ENCODE assay signal across 8 mouse cellular contexts in the genomic region with DNA sequence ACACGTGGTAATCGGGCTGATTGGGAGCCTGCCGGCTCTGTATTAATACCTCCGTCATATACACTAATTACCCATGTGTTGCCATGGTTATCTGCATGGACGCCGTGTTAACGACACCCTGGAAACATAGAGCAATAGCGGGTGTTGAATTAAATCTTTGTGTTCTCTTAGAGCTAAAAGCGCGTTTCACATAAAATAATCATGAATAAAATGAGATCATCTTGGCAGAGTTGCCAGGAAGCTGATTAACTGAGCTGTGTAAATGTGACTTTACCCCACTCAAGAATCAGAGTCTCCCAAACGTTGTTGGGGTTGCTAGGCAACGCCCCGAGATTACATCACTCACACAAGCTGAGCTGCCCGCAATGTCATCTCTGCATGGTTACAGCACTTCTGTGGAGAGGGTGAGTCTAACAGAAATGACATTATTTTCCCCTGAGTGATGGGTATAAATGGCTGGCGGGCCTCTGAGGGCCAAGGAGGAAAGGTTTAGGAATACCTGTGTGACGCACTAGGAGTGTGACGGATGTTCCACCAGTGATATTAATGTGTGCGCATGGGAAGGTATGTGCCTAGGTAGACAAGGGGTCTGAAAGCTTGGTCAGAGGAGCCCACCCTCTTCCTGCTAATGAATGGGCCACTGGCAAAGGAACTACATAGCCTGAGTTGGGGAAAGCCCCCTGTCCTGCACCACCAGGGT. TPM values are rescaled to one million over a fixed set of nuclear protein-coding genes. Genes with fewer than 3 reads are reported as not detected.
DNase-seq lines count a peak whose midpoint lies in the region; ATAC-seq lines count a peak whose summit lies in the region.

No protein-coding gene starts in this region.

- no peak overlapping the region for H3K4me2 ChIP-seq in kidney, embryonic 14.5 days (replicated peaks; ENCODE audit: low read depth, low read length)
- H3K4me2 ChIP-seq in embryonic facial prominence, embryonic 15.5 days (replicated peaks), result no peak overlapping the region
- H3K4me2 ChIP-seq in limb, embryonic 13.5 days (replicated peaks), result no peak overlapping the region
- H3K4me2 ChIP-seq in neural tube, embryonic 11.5 days (ENCODE audit: low read depth), result no peak overlapping the region

- no peaks in the 10 kb centered on the region for H3K36me3 ChIP-seq in kidney, embryonic 14.5 days (ENCODE audit: control insufficient read depth, insufficient read depth, low read length)
- no peaks in the 10 kb centered on the region for H3K36me3 ChIP-seq in embryonic facial prominence, embryonic 15.5 days
- H3K36me3 ChIP-seq in heart, embryonic 10.5 days, result no peaks in the 10 kb centered on the region
- no peaks in the 10 kb centered on the region for H3K36me3 ChIP-seq in limb, embryonic 13.5 days
- H3K36me3 ChIP-seq in neural tube, embryonic 11.5 days (ENCODE audit: control insufficient read depth, insufficient read depth, low read length), result no peaks in the 10 kb centered on the region

- WGBS in kidney, embryonic 14.5 days, result 58% methylated on average over 18 of the region's 18 CpGs
- WGBS in embryonic facial prominence, embryonic 15.5 days, result 55% methylated on average over 18 of the region's 18 CpGs
- WGBS in heart, embryonic 10.5 days, result 69% methylated on average over 18 of the region's 18 CpGs
- WGBS in limb, embryonic 13.5 days, result 44% methylated on average over 18 of the region's 18 CpGs
- 54% methylated on average over 18 of the region's 18 CpGs for WGBS in neural tube, embryonic 11.5 days

- no peak for ATAC-seq in kidney, embryonic 14.5 days (ENCODE audit: low FRiP score, low TSS enrichment)
- peak; percentile 59; the same call in 1 of the 2 replicates for ATAC-seq in embryonic facial prominence, embryonic 15.5 days (ENCODE audit: insufficient number of reproducible peaks, low FRiP score, low TSS enrichment, low read depth)
- ATAC-seq in limb, embryonic 13.5 days (ENCODE audit: low FRiP score, low read depth), result peak; percentile 88
- ATAC-seq in neural tube, embryonic 11.5 days (ENCODE audit: insufficient read depth, low FRiP score, low TSS enrichment), result peak; percentile 53; the same call in 1 of the 2 replicates
- ATAC-seq in megakaryocyte, adult 5-6 weeks (ENCODE audit: poor library complexity, severe bottlenecking), result no peak

- no peaks in the 10 kb centered on the region for H3K9me3 ChIP-seq in kidney, embryonic 14.5 days (ENCODE audit: control insufficient read depth, low read length)
- no peaks in the 10 kb centered on the region for H3K9me3 ChIP-seq in embryonic facial prominence, embryonic 15.5 days (replicated peaks)
- H3K9me3 ChIP-seq in heart, embryonic 10.5 days, result no peaks in the 10 kb centered on the region
- H3K9me3 ChIP-seq in limb, embryonic 13.5 days, result no peaks in the 10 kb centered on the region
- no peaks in the 10 kb centered on the region for H3K9me3 ChIP-seq in neural tube, embryonic 11.5 days (ENCODE audit: control insufficient read depth, low read length)

- H3K27ac ChIP-seq in kidney, embryonic 14.5 days (ENCODE audit: low read depth, low read length), result no peak overlapping the region
- peak overlapping the region; percentile 22; the same call in 1 of the 2 replicates for H3K27ac ChIP-seq in embryonic facial prominence, embryonic 15.5 days (replicated peaks)
- H3K27ac ChIP-seq in heart, embryonic 10.5 days, result 0 out of 2 replicates have a peak overlapping the region, but pooled peaks have one; percentile 38
- peak overlapping the region; percentile 72; the same call in 1 of the 2 replicates for H3K27ac ChIP-seq in limb, embryonic 13.5 days
- no peak overlapping the region for H3K27ac ChIP-seq in neural tube, embryonic 11.5 days (ENCODE audit: low read depth, low read length)

- H3K27me3 ChIP-seq in kidney, embryonic 14.5 days (ENCODE audit: control insufficient read depth, insufficient read depth, low read length), result no peaks in the 10 kb centered on the region
- no peaks in the 10 kb centered on the region for H3K27me3 ChIP-seq in embryonic facial prominence, embryonic 15.5 days
- peaks cover 60% of the 10 kb centered on the region for H3K27me3 ChIP-seq in heart, embryonic 10.5 days (ENCODE audit: insufficient read depth, poor library complexity, severe bottlenecking)
- no peaks in the 10 kb centered on the region for H3K27me3 ChIP-seq in limb, embryonic 13.5 days
- H3K27me3 ChIP-seq in neural tube, embryonic 11.5 days (ENCODE audit: control insufficient read depth, insufficient read depth, low read length), result no peaks in the 10 kb centered on the region; the same call in 1 of the 2 replicates

- H3K4me1 ChIP-seq in kidney, embryonic 14.5 days (ENCODE audit: control insufficient read depth, insufficient read depth, low read length), result peaks cover 8% of the 10 kb centered on the region; the same call in 1 of the 2 replicates
- peaks cover 28% of the 10 kb centered on the region for H3K4me1 ChIP-seq in embryonic facial prominence, embryonic 15.5 days
- H3K4me1 ChIP-seq in heart, embryonic 10.5 days, result peaks cover 35% of the 10 kb centered on the region
- H3K4me1 ChIP-seq in limb, embryonic 13.5 days, result peaks cover 38% of the 10 kb centered on the region
- H3K4me1 ChIP-seq in neural tube, embryonic 11.5 days (ENCODE audit: control insufficient read depth, insufficient read depth, low read length), result peaks cover 9% of the 10 kb centered on the region; the same call in 1 of the 2 replicates

- no peak overlapping the region for H3K4me3 ChIP-seq in kidney, embryonic 14.5 days (ENCODE audit: low read length)
- H3K4me3 ChIP-seq in embryonic facial prominence, embryonic 15.5 days (replicated peaks), result no peak overlapping the region
- no peak overlapping the region for H3K4me3 ChIP-seq in heart, embryonic 10.5 days
- H3K4me3 ChIP-seq in limb, embryonic 13.5 days, result no peak overlapping the region
- H3K4me3 ChIP-seq in neural tube, embryonic 11.5 days (ENCODE audit: low read depth, low read length), result no peak overlapping the region

- DNase-seq in kidney, adult 11 months, result peak; percentile 44
- peak; percentile 89 for DNase-seq in heart, embryonic 10.5 days (ENCODE audit: low spot score)
- peak; percentile 57 for DNase-seq in kidney, adult 9 months
- DNase-seq in neural tube, embryonic 11.5 days (ENCODE audit: low spot score), result peak; percentile 76

- H3K9ac ChIP-seq in kidney, embryonic 14.5 days (ENCODE audit: low read depth, low read length), result no peak overlapping the region; the same call in 1 of the 2 replicates
- H3K9ac ChIP-seq in embryonic facial prominence, embryonic 15.5 days, result no peak overlapping the region
- H3K9ac ChIP-seq in limb, embryonic 13.5 days, result no peak overlapping the region; the same call in 1 of the 2 replicates
- no peak overlapping the region for H3K9ac ChIP-seq in neural tube, embryonic 11.5 days (ENCODE audit: low read length)

RNA-seq across cellular contexts. Expression of gene Wdr5, which starts 58.1 kb away (rescaled TPM):
- polyA plus RNA-seq in kidney, embryonic 14.5 days (2014; fragmentation: Nextera tagmentation; extraction: Ambion mirVana), result 37.1 and 73.5 TPM in 2 replicates
- 51.8 and 52.1 TPM in 2 replicates for polyA plus RNA-seq in embryonic facial prominence, embryonic 15.5 days (2015; fragmentation: Nextera tagmentation; extraction: Ambion mirVana)
- 44.3 and 57.8 TPM in 2 replicates for polyA plus RNA-seq in heart, embryonic 10.5 days (2016; fragmentation: Nextera tagmentation; extraction: Ambion mirVana)
- polyA plus RNA-seq in limb, embryonic 13.5 days (2015; fragmentation: Nextera tagmentation; extraction: Ambion mirVana), result 62.5 and 63.6 TPM in 2 replicates
- 64.5 and 69.1 TPM in 2 replicates for polyA plus RNA-seq in neural tube, embryonic 11.5 days (2014; fragmentation: Nextera tagmentation; extraction: Ambion mirVana)
- 21.3 and 22.2 TPM in 2 replicates for total RNA-seq in megakaryocyte, adult 5-6 weeks (2015)
- total RNA-seq in megakaryocyte, adult 5-6 weeks (2017), result 42.8 and 44.8 TPM in 2 replicates

Comparison
In these comparisons a context has a peak if more than half of its experiments do, and no peak if none do; other contexts are left out.
1. ATAC-seq: peak in embryonic facial prominence, embryonic 15.5 days (single experiment), limb, embryonic 13.5 days (single experiment) and neural tube, embryonic 11.5 days (single experiment); none in kidney, embryonic 14.5 days (single experiment) and megakaryocyte, adult 5-6 weeks (single experiment).
2. H3K27ac ChIP-seq: peak in embryonic facial prominence, embryonic 15.5 days (single experiment), heart, embryonic 10.5 days (single experiment) and limb, embryonic 13.5 days (single experiment); none in kidney, embryonic 14.5 days (single experiment) and neural tube, embryonic 11.5 days (single experiment).
3. Peak in every context shown above with its lines, with median percentiles within 50 percentile points of each other: DNase-seq.